Mouse (Mus musculus): ENCODE results near the gene Gm21962. TPM values are rescaled to one million over a fixed set of nuclear protein-coding genes. Genes with fewer than 3 reads are reported as not detected.
A peak's percentile ranks its signal among the peaks of the same experiment; 100 is the strongest.

Gene Gm21962
- polyA plus RNA-seq, 1 experiment, result not detected

- no peak for TF ChIP-seq POLR2A (IDR thresholded peaks at IDR 0.05; ENCODE audit: extremely low read depth, insufficient read depth, low read length)
- no peak for TF ChIP-seq CTCF (IDR thresholded peaks at IDR 0.05; ENCODE audit: extremely low read depth, insufficient read depth, low read length)
- Histone ChIP-seq H3K27ac (ENCODE audit: insufficient read depth, low read length) (no peak overlapping the region), H3K4me3 (ENCODE audit: insufficient read depth, low read length) (no peak overlapping the region), H3K4me1 (ENCODE audit: control insufficient read depth, insufficient read depth, low read length) (peaks cover 2% of the 10 kb centered on the region; the same call in 1 of the 2 replicates)
These were observed 27.2 kb upstream of the Gm21962 start for GRCm38 (mm10) chr3:137644081-137644480.

- Histone ChIP-seq H3K4me3 (ENCODE audit: insufficient read depth, low read length) (no peak overlapping the region), H3K27ac (ENCODE audit: insufficient read depth, low read length) (no peak overlapping the region), H3K4me1 (ENCODE audit: control insufficient read depth, insufficient read depth, low read length) (peaks cover 2% of the 10 kb centered on the region; the same call in 1 of the 2 replicates)
- TF ChIP-seq CTCF (IDR thresholded peaks at IDR 0.05; ENCODE audit: extremely low read depth, insufficient read depth, low read length), result no peak
- no peak for TF ChIP-seq POLR2A (IDR thresholded peaks at IDR 0.05; ENCODE audit: extremely low read depth, insufficient read depth, low read length)
These were observed 26.4 kb upstream of the Gm21962 start for GRCm38 (mm10) chr3:137644947-137645346.

- TF ChIP-seq CTCF (IDR thresholded peaks at IDR 0.05; ENCODE audit: extremely low read depth, insufficient read depth, low read length) (no peak), POLR2A (IDR thresholded peaks at IDR 0.05; ENCODE audit: extremely low read depth, insufficient read depth, low read length) (no peak)
- Histone ChIP-seq H3K4me1 (ENCODE audit: control insufficient read depth, insufficient read depth, low read length) (peaks cover 2% of the 10 kb centered on the region; the same call in 1 of the 2 replicates), H3K4me3 (ENCODE audit: insufficient read depth, low read length) (no peak overlapping the region), H3K27ac (ENCODE audit: insufficient read depth, low read length) (peak overlapping the region; percentile 77)
These were observed 23.8 kb upstream of the Gm21962 start for GRCm38 (mm10) chr3:137647427-137648100.

GRCm38 (mm10) chr3:137649112-137649511 lies 22.2 kb upstream of the Gm21962 start:
- H3K27ac ChIP-seq (ENCODE audit: insufficient read depth, low read length), result no peak overlapping the region
- TF ChIP-seq POLR2A (IDR thresholded peaks at IDR 0.05; ENCODE audit: extremely low read depth, insufficient read depth, low read length) (no peak), CTCF (IDR thresholded peaks at IDR 0.05; ENCODE audit: extremely low read depth, insufficient read depth, low read length) (no peak)
- peaks cover 2% of the 10 kb centered on the region; the same call in 1 of the 2 replicates for H3K4me1 ChIP-seq (ENCODE audit: control insufficient read depth, insufficient read depth, low read length)
- H3K4me3 ChIP-seq (ENCODE audit: insufficient read depth, low read length), result no peak overlapping the region

GRCm38 (mm10) chr3:137652853-137653252 lies 18.5 kb upstream of the Gm21962 start:
- H3K4me1 ChIP-seq (ENCODE audit: control insufficient read depth, insufficient read depth, low read length), result no peaks in the 10 kb centered on the region; the same call in 1 of the 2 replicates
- no peak for TF ChIP-seq POLR2A (IDR thresholded peaks at IDR 0.05; ENCODE audit: extremely low read depth, insufficient read depth, low read length)
- TF ChIP-seq CTCF (IDR thresholded peaks at IDR 0.05; ENCODE audit: extremely low read depth, insufficient read depth, low read length), result no peak
- no peak overlapping the region for H3K27ac ChIP-seq (ENCODE audit: insufficient read depth, low read length)
- H3K4me3 ChIP-seq (ENCODE audit: insufficient read depth, low read length), result no peak overlapping the region

GRCm38 (mm10) chr3:137680923-137681322 lies 9.6 kb downstream of the Gm21962 start:
- Histone ChIP-seq H3K4me3 (ENCODE audit: insufficient read depth, low read length) (no peak overlapping the region), H3K4me1 (ENCODE audit: control insufficient read depth, insufficient read depth, low read length) (peaks cover 1% of the 10 kb centered on the region; the same call in 1 of the 2 replicates), H3K27ac (ENCODE audit: insufficient read depth, low read length) (no peak overlapping the region)
- no peak for TF ChIP-seq CTCF (IDR thresholded peaks at IDR 0.05; ENCODE audit: extremely low read depth, insufficient read depth, low read length)
- no peak for TF ChIP-seq POLR2A (IDR thresholded peaks at IDR 0.05; ENCODE audit: extremely low read depth, insufficient read depth, low read length)

- Histone ChIP-seq H3K4me3 (ENCODE audit: insufficient read depth, low read length) (no peak overlapping the region), H3K4me1 (ENCODE audit: control insufficient read depth, insufficient read depth, low read length) (peaks cover 1% of the 10 kb centered on the region; the same call in 1 of the 2 replicates), H3K27ac (ENCODE audit: insufficient read depth, low read length) (no peak overlapping the region)
- TF ChIP-seq POLR2A (IDR thresholded peaks at IDR 0.05; ENCODE audit: extremely low read depth, insufficient read depth, low read length) (no peak), CTCF (IDR thresholded peaks at IDR 0.05; ENCODE audit: extremely low read depth, insufficient read depth, low read length) (no peak)
These were observed 11.8 kb downstream of the Gm21962 start for GRCm38 (mm10) chr3:137682911-137683806.

- H3K4me3 ChIP-seq (ENCODE audit: insufficient read depth, low read length), result no peak overlapping the region
- no peak overlapping the region for H3K27ac ChIP-seq (ENCODE audit: insufficient read depth, low read length)
- TF ChIP-seq POLR2A (IDR thresholded peaks at IDR 0.05; ENCODE audit: extremely low read depth, insufficient read depth, low read length) (no peak), CTCF (IDR thresholded peaks at IDR 0.05; ENCODE audit: extremely low read depth, insufficient read depth, low read length) (no peak)
- H3K4me1 ChIP-seq (ENCODE audit: control insufficient read depth, insufficient read depth, low read length), result peaks cover 1% of the 10 kb centered on the region; the same call in 1 of the 2 replicates
These were observed 12.6 kb downstream of the Gm21962 start for GRCm38 (mm10) chr3:137683807-137684403.

GRCm38 (mm10) chr3:137686932-137687331 lies 15.6 kb downstream of the Gm21962 start:
- TF ChIP-seq POLR2A (IDR thresholded peaks at IDR 0.05; ENCODE audit: extremely low read depth, insufficient read depth, low read length) (no peak), CTCF (IDR thresholded peaks at IDR 0.05; ENCODE audit: extremely low read depth, insufficient read depth, low read length) (no peak)
- Histone ChIP-seq H3K27ac (ENCODE audit: insufficient read depth, low read length) (no peak overlapping the region), H3K4me3 (ENCODE audit: insufficient read depth, low read length) (no peak overlapping the region), H3K4me1 (ENCODE audit: control insufficient read depth, insufficient read depth, low read length) (no peaks in the 10 kb centered on the region; the same call in 1 of the 2 replicates)
